Mouse (Mus musculus) small intestine, adult 2 months (tissue): ENCODE results near the gene Rbsn.

Source experiments
- CTCF ChIP-seq: fragments of 200-500 bp; IDR thresholded peaks from 2 replicates; pipeline ENCODE4 v1.5.1; 2012; ENCODE audit warnings: low read depth, mild to moderate bottlenecking, control low read depth, inconsistent platforms, low read length, moderate library complexity, mixed read lengths; ENCODE audit not compliant: insufficient replicate concordance, insufficient read length; ENCODE audit errors: extremely low read depth
- POLR2A ChIP-seq: fragments of 200-500 bp; IDR thresholded peaks from 2 replicates; pipeline ENCODE4 v1.6.1; 2012; ENCODE audit warnings: low read depth, mild to moderate bottlenecking, control low read depth, inconsistent platforms, low read length, moderate library complexity

- TF ChIP-seq CTCF: no peak
- TF ChIP-seq POLR2A: no peak
Measured at GRCm38 (mm10) chr6:92199414-92199813, 15.3 kb downstream of the Rbsn start.
